Mouse (Mus musculus): ENCODE measurements around the gene Bpifb2.

GRCm38 (mm10) chr2:153851030-153851360 is 23.9 kb upstream of the Bpifb2 start:
- peak; percentile 53 for TF ChIP-seq CTCF (IDR thresholded peaks at IDR 0.05; ENCODE audit: extremely low read depth, insufficient read depth, low read length)
- TF ChIP-seq POLR2A (IDR thresholded peaks at IDR 0.05; ENCODE audit: extremely low read depth, insufficient read depth, low read length) = no peak

Measured in cortical plate, adult 2 months (tissue).